ENCODE assay signal across 13 mouse cellular contexts in genomic region chr12:5141040-5141439, GRCm38 (mm10).
DNase-seq lines count a peak whose midpoint lies in the region; ATAC-seq lines count a peak whose summit lies in the region.
"Had no signal": no experiment of that assay in that cellular context is flagged by ENCODE, and none has a peak within 500 bp of the region (broad histone marks: within the 10 kb centered on the region; RNA-seq: fewer than 3 reads in every experiment).

No protein-coding gene starts in this region.

- peak; percentile 32 to 41 for DNase-seq in cerebellum, postnatal 36 days
- DNase-seq in kidney, postnatal 14 days, result peak; percentile 26
- DNase-seq in kidney, adult 11 months, result no peak
- peak; percentile 26 for DNase-seq in retina, embryonic 14.5 days (ENCODE audit: low spot score)
- no peak for DNase-seq in retina, postnatal 1 day
- DNase-seq in spleen, postnatal 4 days (ENCODE audit: low spot score in 2 of 2), result no peak
- DNase-seq: adrenal gland, adult 2 months; embryo, embryonic 11 days; gastrocnemius, postnatal 36 days; kidney, adult 9 months had no signal

- no peak for ATAC-seq in cerebellum, adult (ENCODE audit: insufficient number of reproducible peaks, low FRiP score, low TSS enrichment)
- no peak for ATAC-seq in megakaryocyte progenitor cell, adult 5-6 weeks (replicated peaks; ENCODE audit: poor library complexity)
- ATAC-seq: forebrain, embryonic 16.5 days had no signal

Comparison
In these comparisons a context has a peak if more than half of its experiments do, and no peak if none do; other contexts are left out.
1. DNase-seq: peak in cerebellum, postnatal 36 days (2 of 2), kidney, postnatal 14 days (single experiment) and retina, embryonic 14.5 days (single experiment); none in kidney, adult 11 months (single experiment), retina, postnatal 1 day (single experiment) and spleen, postnatal 4 days (0 of 2).